Mouse (Mus musculus) G1E (cell line): Measurements from ENCODE around the gene Bcam. TPM values are rescaled to one million over a fixed set of nuclear protein-coding genes. Genes with fewer than 3 reads are reported as not detected.
"Not testable (repeated sequence)": the region's sequence is repeated elsewhere in the genome, so short reads cannot be mapped to it uniquely, and the experiment has no call there.

Experiments
- ATAC-seq: 2 replicates; pipeline ENCODE4 v1.8.0; 2016; ENCODE audit warnings: mild to moderate bottlenecking; ENCODE audit not compliant: insufficient number of reproducible peaks, poor library complexity, low FRiP score, severe bottlenecking; ENCODE audit errors: extremely low read depth
- DNase-seq: peaks from one replicate; pipeline ENCODE4 v3.0.0; 2012; ENCODE audit warnings: low spot score
- H3K27me3 ChIP-seq: 2 replicates; pipeline ENCODE4 v1.6.1; 2012; ENCODE audit warnings: mild to moderate bottlenecking, low read length, inconsistent platforms; ENCODE audit not compliant: insufficient read depth
- H3K36me3 ChIP-seq: replicated peaks from 2 replicates; pipeline ENCODE3; 2012; ENCODE audit warnings: mild to moderate bottlenecking, inconsistent platforms
- H3K4me1 ChIP-seq: 2 replicates; pipeline ENCODE4 v1.6.1; 2012; ENCODE audit warnings: low read depth, low read length, inconsistent platforms, mixed read lengths; ENCODE audit not compliant: insufficient read depth
- H3K4me3 ChIP-seq: 2 replicates; pipeline ENCODE4 v1.5.1; 2012; ENCODE audit warnings: low read depth, mild to moderate bottlenecking, inconsistent platforms, low read length, moderate library complexity, mixed read lengths
- H3K9me3 ChIP-seq: replicated peaks from 2 replicates; pipeline ENCODE4 v1.6.1; 2012; ENCODE audit warnings: inconsistent platforms
- CTCF ChIP-seq: IDR thresholded peaks from 2 replicates; pipeline ENCODE4 v1.5.1; 2012; ENCODE audit warnings: low read depth, low read length, inconsistent platforms, mixed read lengths
- GATA1 ChIP-seq: IDR thresholded peaks from 2 replicates; pipeline ENCODE4 v1.6.1; 2012; ENCODE audit warnings: borderline replicate concordance, low read length, inconsistent platforms, mixed read lengths
- GATA2 ChIP-seq: IDR thresholded peaks from 2 replicates; pipeline ENCODE4 v1.6.1; 2012; ENCODE audit warnings: low read depth, low read length, inconsistent platforms, borderline replicate concordance
- POLR2AphosphoS5 ChIP-seq: IDR thresholded peaks from 2 replicates; pipeline ENCODE4 v1.6.1; 2012; ENCODE audit warnings: low read depth, low read length, inconsistent platforms; ENCODE audit not compliant: insufficient replicate concordance
- TAL1 ChIP-seq: conservative IDR thresholded peaks from 2 replicates; pipeline ENCODE4 v1.6.1; 2012; ENCODE audit warnings: low read depth, low read length, inconsistent platforms, mixed read lengths
- polyA plus RNA-seq: library from polyadenylated mRNA; stranded (reverse); fragments of >175 nt; gene quantifications from 2 replicates; pipeline ENCODE4 v1.2.3, GENCODE M21; 2012
- total RNA-seq, 2 experiments: library from RNA; stranded (forward) in 1 of 2; stranded (reverse) in 1 of 2; fragments of 200-1000 nt in 1 of 2; fragments of >200 nt in 1 of 2; fragmentation: Nextera tagmentation in 1 of 2; gene quantifications; 2 replicates each; pipeline ENCODE4 v1.2.3; 2014 to 2017

Gene Bcam
- total and polyA plus RNA-seq, 3 experiments, result 0.05 TPM; not detected in 2

- DNase-seq (no peak), ATAC-seq (peak; percentile 8; the same call in 1 of the 2 replicates)
- Histone ChIP-seq H3K4me1 (peaks cover 9% of the 10 kb centered on the region), H3K36me3 (no peaks in the 10 kb centered on the region), H3K4me3 (no peak overlapping the region), H3K27me3 (peaks cover 16% of the 10 kb centered on the region), H3K9me3 (no peaks in the 10 kb centered on the region)
- TF ChIP-seq GATA1 (no peak), TAL1 (no peak), CTCF (peak; percentile 49)
These were observed 29.9 kb upstream of the Bcam start for GRCm38 (mm10) chr7:19800764-19801163.

- Histone ChIP-seq H3K36me3 (no peaks in the 10 kb centered on the region), H3K4me3 (no peak within 1 kb of the TSS; the same call in 1 of the 2 replicates), H3K9me3 (no peaks in the 10 kb centered on the region), H3K27me3 (peaks cover 18% of the 10 kb centered on the region), H3K4me1 (peaks cover 9% of the 10 kb centered on the region)
- TF ChIP-seq POLR2AphosphoS5 (no peak), CTCF (peak; percentile 85), TAL1 (no peak), GATA2 (no peak), GATA1 (no peak)
- DNase-seq, result peak; percentile 77
- ATAC-seq, result peak; percentile 60; the same call in 1 of the 2 replicates
These were observed 26.1 kb upstream of the Bcam start, which contains the start of gene Cblc for GRCm38 (mm10) chr7:19796697-19797588. Cblc (minus strand) TSS chr7:19796809.

GRCm38 (mm10) chr7:19796254-19796653 is 25.4 kb upstream of the Bcam start:
- TF ChIP-seq TAL1 (no peak), POLR2AphosphoS5 (no peak), CTCF (no peak), GATA2 (no peak), GATA1 (no peak)
- ATAC-seq, result no peak
- Histone ChIP-seq H3K27me3 (peaks cover 18% of the 10 kb centered on the region), H3K36me3 (no peaks in the 10 kb centered on the region), H3K4me1 (peaks cover 9% of the 10 kb centered on the region), H3K4me3 (no peak overlapping the region), H3K9me3 (no peaks in the 10 kb centered on the region)
- no peak for DNase-seq

- Histone ChIP-seq H3K9me3 (no peaks in the 10 kb centered on the region), H3K36me3 (no peaks in the 10 kb centered on the region), H3K4me3 (no peak overlapping the region), H3K27me3 (peaks cover 20% of the 10 kb centered on the region), H3K4me1 (peaks cover 13% of the 10 kb centered on the region)
- TF ChIP-seq TAL1 (no peak), CTCF (no peak), GATA2 (no peak), POLR2AphosphoS5 (no peak), GATA1 (no peak)
- ATAC-seq (no peak), DNase-seq (no peak)
These were observed 24.4 kb upstream of the Bcam start for GRCm38 (mm10) chr7:19795236-19795635.

GRCm38 (mm10) chr7:19792701-19793630 is 22.1 kb upstream of the Bcam start:
- TF ChIP-seq POLR2AphosphoS5, result no peak
- no peak for TF ChIP-seq TAL1
- no peak for TF ChIP-seq GATA1
- no peak for TF ChIP-seq GATA2
- no peak for TF ChIP-seq CTCF
- peaks cover 26% of the 10 kb centered on the region for H3K27me3 ChIP-seq
- ATAC-seq, result no peak
- no peaks in the 10 kb centered on the region for H3K36me3 ChIP-seq
- DNase-seq, result no peak
- no peak overlapping the region for H3K4me3 ChIP-seq
- peaks cover 20% of the 10 kb centered on the region for H3K4me1 ChIP-seq
- H3K9me3 ChIP-seq, result no peaks in the 10 kb centered on the region

- peaks cover 12% of the 10 kb centered on the region for H3K4me1 ChIP-seq
- not testable (repeated sequence) for H3K36me3 ChIP-seq, ATAC-seq, H3K4me3 ChIP-seq, DNase-seq, H3K9me3 ChIP-seq
- peaks cover 20% of the 10 kb centered on the region for H3K27me3 ChIP-seq
These were observed 20.7 kb upstream of the Bcam start for GRCm38 (mm10) chr7:19791504-19791903.
